Comparison of ENCODE assay signal across 8 mouse cellular contexts in the genomic region with DNA sequence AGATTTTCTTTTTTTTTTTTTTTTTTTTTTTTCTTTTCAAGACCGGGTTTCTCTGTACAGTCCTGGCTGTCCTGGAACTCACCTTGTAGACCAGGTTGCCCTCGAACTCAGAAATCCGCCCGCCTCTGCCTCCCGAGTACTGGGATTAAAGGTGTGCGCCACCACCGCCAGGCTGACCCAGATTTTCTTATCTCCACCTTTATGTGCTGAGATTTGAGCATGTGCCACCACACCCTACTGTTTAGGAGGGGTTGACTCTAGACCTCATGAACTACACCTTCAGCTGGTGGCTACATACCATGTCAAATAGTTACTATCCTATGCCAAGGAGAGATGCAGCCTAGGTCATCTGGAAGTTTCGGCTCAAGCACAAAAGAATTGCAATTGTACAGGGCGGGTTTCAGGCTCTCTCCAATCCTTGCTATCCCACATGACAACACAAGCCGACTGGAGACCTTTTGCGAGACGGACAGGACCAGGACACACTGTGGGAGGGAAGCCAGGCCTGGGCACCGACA. TPM values are rescaled to one million over a fixed set of nuclear protein-coding genes. Genes with fewer than 3 reads are reported as not detected.
A peak's percentile ranks its signal among the peaks of the same experiment; 100 is the strongest.
DNase-seq lines count a peak whose midpoint lies in the region; ATAC-seq and TF ChIP-seq lines count a peak whose summit lies in the region.

No protein-coding gene starts in this region.

- H3K9me3 ChIP-seq in limb, embryonic 12.5 days, result no peaks in the 10 kb centered on the region

- H3K4me2 ChIP-seq in limb, embryonic 12.5 days, result peak overlapping the region; percentile 86

- ATAC-seq in limb, embryonic 12.5 days (ENCODE audit: insufficient number of reproducible peaks, insufficient read depth, low FRiP score, low TSS enrichment, low read depth), result 0 out of 2 replicates have a peak, but pooled peaks have one; percentile 4

- no peak for TF ChIP-seq CTCF in spleen, adult 2 months (IDR thresholded peaks at IDR 0.05; ENCODE audit: extremely low read depth, insufficient read depth, insufficient read length, insufficient replicate concordance)
- TF ChIP-seq CTCF in small intestine, adult 2 months (IDR thresholded peaks at IDR 0.05; ENCODE audit: extremely low read depth, insufficient read length, insufficient replicate concordance, low read depth, low read length), result no peak

- H3K4me3 ChIP-seq in spleen, adult 2 months (ENCODE audit: extremely low read depth, insufficient read depth, insufficient read length), result peak overlapping the region; percentile 93
- H3K4me3 ChIP-seq in limb, embryonic 12.5 days (replicated peaks), result peak overlapping the region; percentile 73
- H3K4me3 ChIP-seq in small intestine, adult 2 months (ENCODE audit: low read depth, low read length), result peak overlapping the region; percentile 80

- 40% methylated on average over 13 of the region's 13 CpGs for WGBS in spleen, adult 2 months
- 43% methylated on average over 13 of the region's 13 CpGs for WGBS in limb, embryonic 12.5 days
- 17% methylated on average over 13 of the region's 13 CpGs for WGBS in small intestine, adult 2 months

- H3K27ac ChIP-seq in spleen, adult 2 months (ENCODE audit: insufficient read depth, low read length), result peak overlapping the region; percentile 94; the same call in 1 of the 2 replicates
- peak overlapping the region; percentile 89 for H3K27ac ChIP-seq in limb, embryonic 12.5 days
- H3K27ac ChIP-seq in small intestine, adult 2 months (ENCODE audit: insufficient read depth, low read depth, low read length), result peak overlapping the region; percentile 73

- TF ChIP-seq POLR2A in spleen, adult 2 months (IDR thresholded peaks at IDR 0.05; ENCODE audit: low read depth, low read length), result no peak
- no peak for TF ChIP-seq POLR2A in small intestine, adult 2 months (IDR thresholded peaks at IDR 0.05; ENCODE audit: low read depth, low read length)

- no peaks in the 10 kb centered on the region for H3K27me3 ChIP-seq in spleen, adult 2 months (ENCODE audit: control insufficient read depth, insufficient read depth, low read length)
- H3K27me3 ChIP-seq in limb, embryonic 12.5 days, result no peaks in the 10 kb centered on the region
- no peaks in the 10 kb centered on the region for H3K27me3 ChIP-seq in small intestine, adult 2 months (ENCODE audit: control insufficient read depth, insufficient read depth, low read length)

- peaks cover 13% of the 10 kb centered on the region; the same call in 1 of the 2 replicates for H3K4me1 ChIP-seq in spleen, adult 2 months (ENCODE audit: control insufficient read depth, insufficient read depth, insufficient read length)
- H3K4me1 ChIP-seq in limb, embryonic 12.5 days (replicated peaks), result peaks cover 32% of the 10 kb centered on the region
- H3K4me1 ChIP-seq in small intestine, adult 2 months (ENCODE audit: control insufficient read depth, insufficient read depth, insufficient read length, low read length), result peaks cover 9% of the 10 kb centered on the region

- peaks cover 13% of the 10 kb centered on the region for H3K36me3 ChIP-seq in spleen, adult 2 months (ENCODE audit: control insufficient read depth, insufficient read depth, low read length)
- H3K36me3 ChIP-seq in limb, embryonic 12.5 days, result peaks cover 66% of the 10 kb centered on the region
- H3K36me3 ChIP-seq in small intestine, adult 2 months (ENCODE audit: control insufficient read depth, insufficient read depth, low read length), result peaks cover 15% of the 10 kb centered on the region

- peak; percentile 33 for DNase-seq in embryo, embryonic 10 days (ENCODE audit: low spot score)
- no peak for DNase-seq in embryo, embryonic 10.5 days (ENCODE audit: low spot score)
- no peak for DNase-seq in spleen, adult 2 months (ENCODE audit: low read depth in 1 of 2, low spot score in 2 of 2)
- DNase-seq in spleen, postnatal 10 days (ENCODE audit: low spot score in 2 of 2), result no peak
- no peak for DNase-seq in frontal cortex, postnatal 36 days (ENCODE audit: low spot score in 2 of 2)
- no peak for DNase-seq in cerebellum, adult 11-12 months

- H3K9ac ChIP-seq in limb, embryonic 12.5 days (replicated peaks), result peak overlapping the region; percentile 79

RNA-seq across cellular contexts. Expression of gene Nme2, which starts 1.3 kb away (rescaled TPM):
- polyA plus RNA-seq in spleen, adult 2 months (2012; rRNA removed), result 88.3 and 103 TPM in 2 replicates
- 197 and 217 TPM in 2 replicates for polyA plus RNA-seq in limb, embryonic 12.5 days (2016; fragmentation: Nextera tagmentation; extraction: Ambion mirVana)
- polyA plus RNA-seq in small intestine, adult 2 months (2012; rRNA removed), result 104 and 114 TPM in 2 replicates

RNA-seq across cellular contexts. Expression of gene Gm20390, which starts 13.3 kb away (rescaled TPM):
- polyA plus RNA-seq in spleen, adult 2 months (2012; rRNA removed), result 6.0 and 7.0 TPM in 2 replicates
- polyA plus RNA-seq in limb, embryonic 12.5 days (2016; fragmentation: Nextera tagmentation; extraction: Ambion mirVana), result 446 and 466 TPM in 2 replicates
- 6.9 and 8.5 TPM in 2 replicates for polyA plus RNA-seq in small intestine, adult 2 months (2012; rRNA removed)

RNA-seq across cellular contexts. Expression of gene Nme1, which starts 13.5 kb away (rescaled TPM):
- 81.9 and 91.3 TPM in 2 replicates for polyA plus RNA-seq in spleen, adult 2 months (2012; rRNA removed)
- 180 and 182 TPM in 2 replicates for polyA plus RNA-seq in limb, embryonic 12.5 days (2016; fragmentation: Nextera tagmentation; extraction: Ambion mirVana)
- 43.7 and 50.1 TPM in 2 replicates for polyA plus RNA-seq in small intestine, adult 2 months (2012; rRNA removed)

RNA-seq across cellular contexts. Expression of gene Spag9, which starts 41.1 kb away (rescaled TPM):
- 14.8 and 27.5 TPM in 2 replicates for polyA plus RNA-seq in spleen, adult 2 months (2012; rRNA removed)
- polyA plus RNA-seq in limb, embryonic 12.5 days (2016; fragmentation: Nextera tagmentation; extraction: Ambion mirVana), result 45.2 and 53.8 TPM in 2 replicates
- polyA plus RNA-seq in small intestine, adult 2 months (2012; rRNA removed), result 20.5 and 32.4 TPM in 2 replicates

Comparison
In these comparisons a context has a peak if more than half of its experiments do, and no peak if none do; other contexts are left out.
1. RNA of gene Gm20390, which starts 13.3 kb away (polyA plus RNA-seq): 446 to 466 TPM in limb, embryonic 12.5 days; 6.9 to 8.5 TPM in small intestine, adult 2 months and 6.0 to 7.0 TPM in spleen, adult 2 months; every median in the first group is over 10 times any median in the second.
2. Peak in every context shown above with its lines, with median percentiles within 50 percentile points of each other: H3K27ac ChIP-seq and H3K4me3 ChIP-seq.